Mouse (Mus musculus) thymus, adult 2 months (tissue): ENCODE results near the gene Lrsam1. TPM values are rescaled to one million over a fixed set of nuclear protein-coding genes. Genes with fewer than 3 reads are reported as not detected.

Experiments used
- DNase-seq: peaks from one replicate; pipeline ENCODE4 v3.0.0; 2021
- H3K27ac ChIP-seq: fragments of 200-500 bp; 2 replicates; pipeline ENCODE4 v1.5.1; 2012; ENCODE audit warnings: low read length, control low read depth; ENCODE audit not compliant: control insufficient read depth, insufficient read depth
- H3K27me3 ChIP-seq: fragments of 200-500 bp; 2 replicates; pipeline ENCODE4 v1.6.1; 2012; ENCODE audit warnings: mild to moderate bottlenecking, low read length, moderate library complexity, mixed read lengths; ENCODE audit not compliant: control insufficient read depth, insufficient read depth
- H3K36me3 ChIP-seq: fragments of 200-500 bp; 2 replicates; pipeline ENCODE4 v1.6.1; 2012; ENCODE audit warnings: mild to moderate bottlenecking, low read length, moderate library complexity; ENCODE audit not compliant: control insufficient read depth, insufficient read depth
- H3K4me1 ChIP-seq: fragments of 200-500 bp; replicated peaks from 2 replicates; pipeline ENCODE4 v1.6.1; 2012; ENCODE audit warnings: low read length; ENCODE audit not compliant: control insufficient read depth, insufficient read depth
- H3K4me3 ChIP-seq: fragments of 200-500 bp; 2 replicates; pipeline ENCODE4 v1.5.1; 2012; ENCODE audit warnings: mild to moderate bottlenecking, low read length, control low read depth, moderate library complexity; ENCODE audit not compliant: control insufficient read depth, insufficient read depth
- CTCF ChIP-seq: fragments of 200-500 bp; IDR thresholded peaks from 2 replicates; pipeline ENCODE4 v1.5.1; 2012; ENCODE audit warnings: mild to moderate bottlenecking, control low read depth, low read length, moderate library complexity, borderline replicate concordance; ENCODE audit not compliant: control insufficient read depth, poor library complexity, insufficient read depth; ENCODE audit errors: extremely low read depth
- POLR2A ChIP-seq: fragments of 200-500 bp; IDR thresholded peaks from 2 replicates; pipeline ENCODE4 v1.6.1; 2012; ENCODE audit warnings: mild to moderate bottlenecking, low read length, control low read depth, moderate library complexity; ENCODE audit not compliant: control insufficient read depth, poor library complexity, insufficient read depth; ENCODE audit errors: extremely low read depth
- WGBS: fragments of 180-500 bp; shearing (Covaris S2); methylation state at CpG from one replicate; pipeline ENCODE4 v1.1.7; 2018; 5-methylcytosine and 5-hydroxymethylcytosine counted together
- polyA plus RNA-seq: library from polyadenylated mRNA; depleted of rRNA; stranded (reverse); fragments of >200 nt; gene quantifications from 2 replicates; pipeline ENCODE4 v1.2.3, GENCODE M21; 2012

The Lrsam1 gene
- polyA plus RNA-seq, 1 experiment, result 15.3 TPM

DNA sequence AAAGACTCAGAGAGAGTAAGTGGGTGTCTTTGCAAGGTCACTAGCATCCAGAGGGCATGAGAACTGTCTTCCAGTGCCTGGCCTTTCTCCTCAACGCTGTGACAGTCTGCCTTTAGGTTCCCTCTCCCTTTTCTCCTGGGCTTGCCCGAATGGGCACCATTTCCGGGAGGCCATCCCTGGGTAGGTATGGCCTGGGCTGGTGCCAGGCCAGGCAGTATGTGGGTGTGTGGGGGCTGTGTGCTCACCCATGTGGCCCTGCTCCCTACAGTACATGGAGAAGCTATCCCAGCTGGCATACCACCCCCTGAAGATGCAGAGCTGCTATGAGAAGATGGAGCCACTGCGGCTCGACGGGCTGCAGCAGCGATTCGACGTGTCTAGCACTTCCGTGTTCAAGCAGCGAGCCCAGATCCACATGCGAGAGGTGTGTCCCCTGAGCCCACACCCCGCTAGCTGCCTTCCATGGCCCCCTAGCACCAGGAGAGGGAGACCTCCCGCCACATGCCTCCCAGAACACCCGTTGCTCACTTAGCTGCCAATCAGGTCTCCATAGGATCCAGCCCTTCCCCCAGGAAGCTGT lies 39.5 kb downstream of the Lrsam1 start:
- no peak overlapping the region for H3K4me3 ChIP-seq
- WGBS, result 97% methylated on average over 15 of the region's 15 CpGs
- DNase-seq, result no peak
- no peaks in the 10 kb centered on the region for H3K27me3 ChIP-seq
- no peak overlapping the region for H3K27ac ChIP-seq
- no peaks in the 10 kb centered on the region for H3K36me3 ChIP-seq
- no peak for TF ChIP-seq POLR2A
- no peak for TF ChIP-seq CTCF
- H3K4me1 ChIP-seq, result peaks cover 19% of the 10 kb centered on the region

DNA sequence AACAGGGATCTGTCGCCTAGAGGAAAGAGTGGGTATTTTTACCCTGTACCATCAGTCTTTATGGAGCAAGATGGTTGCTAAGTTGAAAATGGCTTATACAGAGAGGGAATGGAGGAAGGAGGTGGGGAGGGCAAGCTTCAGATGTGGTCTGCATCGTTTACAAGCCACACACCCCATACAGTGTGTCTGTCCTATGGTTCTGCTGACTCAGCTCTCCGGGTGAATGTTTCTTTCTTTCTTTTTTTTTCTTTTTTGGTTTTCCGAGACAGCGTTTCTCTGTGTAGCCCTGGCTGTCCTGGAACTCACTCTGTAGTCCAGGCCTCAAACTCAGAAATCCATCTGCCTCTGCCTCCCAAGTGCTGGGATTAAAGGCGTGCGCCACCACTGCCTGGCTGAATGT lies 40.2 kb downstream of the Lrsam1 start:
- WGBS, result 41% methylated on average over 7 of the region's 7 CpGs
- TF ChIP-seq POLR2A, result no peak
- no peaks in the 10 kb centered on the region for H3K36me3 ChIP-seq
- H3K27ac ChIP-seq, result no peak overlapping the region
- DNase-seq, result no peak
- H3K4me1 ChIP-seq, result peaks cover 12% of the 10 kb centered on the region
- no peaks in the 10 kb centered on the region for H3K27me3 ChIP-seq
- no peak overlapping the region for H3K4me3 ChIP-seq

DNA sequence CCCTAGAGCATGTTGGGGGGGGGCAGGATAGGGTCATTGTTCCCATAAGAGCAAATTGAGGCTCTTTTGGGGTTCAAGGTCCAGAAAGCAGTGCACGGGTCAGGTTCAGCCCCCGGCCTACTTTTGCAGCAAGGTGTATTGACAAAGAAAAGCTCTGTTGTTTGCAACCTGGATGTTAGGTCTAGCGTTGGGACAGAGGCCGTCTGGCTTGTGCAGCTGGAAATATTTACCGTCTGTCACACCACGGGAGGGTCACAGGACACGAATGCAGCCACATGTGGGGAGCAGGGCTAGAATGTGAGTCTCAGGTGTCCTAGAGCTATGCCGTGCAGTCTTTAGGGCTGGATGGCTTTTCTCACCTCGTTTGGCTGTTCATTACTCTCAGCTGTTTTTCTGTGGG lies 43.0 kb downstream of the Lrsam1 start:
- 92% methylated on average over 9 of the region's 9 CpGs for WGBS
- TF ChIP-seq CTCF (no peak), POLR2A (no peak)
- H3K27me3 ChIP-seq, result no peaks in the 10 kb centered on the region

DNA sequence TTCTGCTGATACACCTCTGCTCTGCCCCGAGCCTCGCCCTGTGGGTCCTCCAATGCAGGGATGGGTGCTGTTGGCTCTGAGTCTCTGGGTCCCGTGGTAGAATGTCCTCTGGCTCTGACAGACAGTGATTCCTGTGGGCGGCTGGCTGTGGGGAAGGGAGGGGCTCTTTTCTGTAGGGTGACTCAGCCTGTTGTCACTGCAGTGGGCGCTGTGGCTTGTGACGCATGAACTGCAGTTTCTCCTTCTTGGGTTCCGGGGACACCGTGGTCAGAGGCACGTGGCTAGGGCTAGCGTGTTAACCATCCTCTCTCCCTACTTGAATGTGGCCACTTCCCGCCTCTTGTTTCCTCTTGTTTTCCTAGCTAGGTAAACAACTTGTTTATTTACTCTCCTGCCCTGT lies 43.9 kb downstream of the Lrsam1 start:
- TF ChIP-seq POLR2A, result no peak
- no peak for TF ChIP-seq CTCF
- peaks cover 12% of the 10 kb centered on the region for H3K4me1 ChIP-seq
- no peak overlapping the region for H3K4me3 ChIP-seq
- H3K36me3 ChIP-seq, result no peaks in the 10 kb centered on the region
- H3K27me3 ChIP-seq, result no peaks in the 10 kb centered on the region
- 10% methylated on average over 11 of the region's 11 CpGs for WGBS
- DNase-seq, result no peak
- H3K27ac ChIP-seq, result no peak overlapping the region

More for the DNA sequence above, 43.0 kb downstream of the Lrsam1 start:
- Histone ChIP-seq H3K36me3 (no peaks in the 10 kb centered on the region), H3K27ac (no peak overlapping the region), H3K4me3 (no peak overlapping the region), H3K4me1 (peaks cover 12% of the 10 kb centered on the region)
- DNase-seq, result no peak

DNA sequence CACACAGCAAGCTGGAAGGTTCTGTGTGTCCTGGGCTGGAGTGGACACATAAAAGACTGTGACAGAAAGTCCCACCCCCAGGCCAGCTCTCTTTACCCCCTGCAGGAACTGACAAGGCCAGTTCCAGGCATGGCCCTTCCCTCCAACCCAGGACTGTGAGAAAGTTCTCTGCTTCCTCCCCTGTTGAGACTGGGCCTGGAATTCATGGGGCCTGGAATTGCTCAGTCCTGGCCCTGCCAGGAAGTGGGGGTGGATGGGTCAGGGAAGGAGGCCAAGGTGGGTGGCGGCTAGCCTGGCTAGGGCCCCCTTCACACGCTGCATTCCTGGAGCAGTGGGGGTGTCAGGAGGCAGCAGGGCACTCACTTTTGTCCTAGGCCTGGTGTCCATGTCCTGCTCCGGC lies 46.5 kb downstream of the Lrsam1 start:
- Histone ChIP-seq H3K36me3 (no peaks in the 10 kb centered on the region), H3K27ac (no peak overlapping the region), H3K4me3 (no peak overlapping the region), H3K27me3 (no peaks in the 10 kb centered on the region), H3K4me1 (peaks cover 9% of the 10 kb centered on the region)
- TF ChIP-seq CTCF (no peak), POLR2A (no peak)
- WGBS, result 97% methylated on average over 3 of the region's 3 CpGs
- no peak for DNase-seq

DNA sequence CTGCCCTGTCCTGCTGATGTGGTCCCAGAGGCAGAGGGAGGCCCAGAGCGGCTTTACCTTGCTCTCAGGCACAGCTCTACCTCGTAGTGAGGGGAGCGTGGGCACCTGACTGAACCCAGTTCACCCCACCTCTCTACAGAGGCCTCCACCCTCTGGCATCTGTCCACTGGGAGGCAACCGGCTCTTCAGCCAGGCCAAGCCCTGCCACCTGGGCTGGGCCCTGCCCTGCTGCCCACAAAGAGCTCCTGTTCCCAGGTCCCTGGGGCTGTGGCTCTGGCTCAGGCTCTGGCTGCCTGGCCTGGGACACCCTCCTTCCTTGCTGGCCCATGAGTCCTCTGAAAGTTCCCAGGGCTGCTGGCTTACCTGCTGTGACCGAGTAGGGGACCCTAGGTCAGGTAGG lies 47.1 kb downstream of the Lrsam1 start:
- TF ChIP-seq CTCF, result no peak
- TF ChIP-seq POLR2A, result no peak
- Histone ChIP-seq H3K36me3 (no peaks in the 10 kb centered on the region), H3K27me3 (no peaks in the 10 kb centered on the region), H3K4me3 (no peak overlapping the region), H3K4me1 (peaks cover 9% of the 10 kb centered on the region), H3K27ac (no peak overlapping the region)
- WGBS, result 88% methylated on average over 5 of the region's 5 CpGs
- no peak for DNase-seq

DNA sequence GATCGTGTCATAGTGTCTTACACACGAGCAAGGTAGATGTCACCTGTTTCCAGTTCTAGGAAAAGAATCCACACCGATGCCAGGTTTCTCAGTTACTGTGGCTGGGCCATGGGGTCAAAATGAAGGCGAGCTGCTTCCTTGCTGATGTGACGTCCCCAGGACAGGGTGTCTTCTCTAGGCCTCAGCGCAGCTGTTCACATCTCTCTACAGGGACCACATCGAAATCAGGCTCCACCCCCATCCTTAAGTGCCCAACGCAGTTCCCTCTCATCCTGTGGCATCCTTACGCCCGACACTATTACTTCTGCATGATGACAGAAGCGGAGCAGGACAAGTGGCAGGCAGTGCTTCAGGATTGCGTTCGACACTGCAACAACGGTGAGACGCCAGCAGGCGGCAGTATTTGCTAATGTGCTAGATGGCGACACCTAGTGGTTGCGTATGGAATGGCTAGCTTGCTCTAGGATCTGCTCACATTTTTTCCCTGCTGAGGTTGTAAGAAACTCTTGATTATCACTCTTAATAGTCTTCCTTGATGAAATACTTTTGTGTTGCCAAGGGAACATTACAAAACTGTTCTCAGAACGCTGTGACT lies 49.1 kb downstream of the Lrsam1 start:
- H3K27me3 ChIP-seq, result no peaks in the 10 kb centered on the region
- no peak overlapping the region for H3K27ac ChIP-seq
- no peaks in the 10 kb centered on the region for H3K36me3 ChIP-seq
- peak; percentile 77 for DNase-seq
- peak; percentile 99 for TF ChIP-seq CTCF
- no peak for TF ChIP-seq POLR2A
- 37% methylated on average over 19 of the region's 19 CpGs for WGBS
- H3K4me3 ChIP-seq, result no peak overlapping the region
- H3K4me1 ChIP-seq, result peaks cover 3% of the 10 kb centered on the region

DNA sequence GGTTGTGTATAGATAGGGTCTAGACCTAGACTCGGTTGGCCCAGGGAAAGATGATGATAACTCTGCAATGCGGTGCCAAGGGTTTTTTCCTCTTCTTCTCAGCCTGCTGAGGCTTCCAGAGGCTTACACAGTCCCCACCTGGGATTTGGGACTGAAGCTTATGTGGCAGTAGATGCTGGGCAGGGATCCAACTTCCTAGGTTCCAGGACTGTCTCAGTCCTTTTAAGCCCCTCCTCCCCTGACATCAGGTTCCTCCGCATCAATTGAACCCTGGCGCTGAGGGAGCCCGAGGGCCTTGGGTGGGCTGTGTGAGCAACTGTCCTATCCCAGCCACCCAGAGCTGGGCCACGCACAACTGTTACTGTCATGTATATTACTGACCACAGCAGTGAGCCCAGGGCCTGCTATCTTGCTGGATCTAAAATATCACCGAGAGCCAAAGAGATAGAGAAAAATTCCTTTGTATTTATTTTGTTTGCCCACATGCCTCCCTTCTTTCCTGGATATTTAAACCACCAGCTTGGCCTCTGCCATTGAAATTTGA lies 49.7 kb downstream of the Lrsam1 start:
- no peak overlapping the region for H3K27ac ChIP-seq
- no peak for DNase-seq
- no peaks in the 10 kb centered on the region for H3K27me3 ChIP-seq
- H3K36me3 ChIP-seq, result no peaks in the 10 kb centered on the region
- no peaks in the 10 kb centered on the region for H3K4me1 ChIP-seq
- 93% methylated on average over 7 of the region's 7 CpGs for WGBS
- no peak overlapping the region for H3K4me3 ChIP-seq
- no peak for TF ChIP-seq CTCF
- TF ChIP-seq POLR2A, result no peak
